Mouse (Mus musculus) CH12.LX (cell line): Measurements from ENCODE around the gene Grik1. TPM values are rescaled to one million over a fixed set of nuclear protein-coding genes. Genes with fewer than 3 reads are reported as not detected.

ENCODE experiments used
- DNase-seq: peaks from one replicate; pipeline ENCODE4 v3.0.0-alpha.2; 2013; ENCODE audit errors: extremely low read depth
- H3K27ac ChIP-seq: 2 replicates; pipeline ENCODE4 v1.5.1; 2012; ENCODE audit warnings: low read depth, mild to moderate bottlenecking, control low read depth, moderate library complexity; ENCODE audit not compliant: insufficient read depth
- H3K27me3 ChIP-seq: replicated peaks from 2 replicates; pipeline ENCODE3; 2012; ENCODE audit warnings: inconsistent platforms
- H3K36me3 ChIP-seq, 2 experiments: replicated peaks in 1 of 2; 2 replicates each; pipeline versions ENCODE3 to v1.6.1; 2012; ENCODE audit warnings: inconsistent platforms in 1 of 2, low read length in 1 of 2, mild to moderate bottlenecking in 1 of 2, mixed read lengths in 1 of 2, moderate library complexity in 1 of 2; ENCODE audit not compliant: control insufficient read depth in 1 of 2, insufficient read depth in 1 of 2
- H3K4me1 ChIP-seq, 2 experiments: 2 replicates each; pipeline ENCODE4 v1.6.1; 2012; ENCODE audit warnings: inconsistent platforms in 1 of 2, moderate library complexity in 1 of 2; ENCODE audit not compliant: insufficient read depth in 2 of 2, control insufficient read depth in 1 of 2
- H3K4me2 ChIP-seq: 2 replicates; pipeline ENCODE4 v1.6.1; 2012; ENCODE audit warnings: low read depth, mild to moderate bottlenecking, control low read depth; ENCODE audit not compliant: poor library complexity, insufficient read depth, severe bottlenecking
- H3K4me3 ChIP-seq, 3 experiments: fragments of 150-350 bp in 1 of 3; sonication (generic) in 1 of 3; replicated peaks in 1 of 3; 2 replicates each; pipeline versions ENCODE3 to v1.5.1; 2011 to 2012; ENCODE audit warnings: low read depth in 2 of 3, low read length in 2 of 3, mild to moderate bottlenecking in 2 of 3, moderate library complexity in 2 of 3, control low read depth in 1 of 3, improper control_type of control experiment in 1 of 3, inconsistent platforms in 1 of 3, mixed read lengths in 1 of 3; ENCODE audit not compliant: poor library complexity in 1 of 3
- H3K79me2 ChIP-seq: replicated peaks from 2 replicates; pipeline ENCODE4 v1.6.1; 2012; ENCODE audit warnings: mild to moderate bottlenecking, moderate library complexity; ENCODE audit not compliant: control insufficient read depth, poor library complexity, insufficient read depth, severe bottlenecking; ENCODE audit errors: extremely low read depth
- H3K9ac ChIP-seq: 2 replicates; pipeline ENCODE4 v1.6.1; 2012; ENCODE audit warnings: low read depth, mild to moderate bottlenecking, control low read depth, moderate library complexity; ENCODE audit not compliant: insufficient read depth
- H3K9me3 ChIP-seq: replicated peaks from 2 replicates; pipeline ENCODE3; 2012; ENCODE audit warnings: low read length, inconsistent platforms, mixed read lengths
- BHLHE40 ChIP-seq: IDR thresholded peaks from 2 replicates; pipeline ENCODE4 v1.6.1; 2011; ENCODE audit warnings: mild to moderate bottlenecking, low read depth, low read length, improper control_type of control experiment
- CHD1 ChIP-seq: IDR thresholded peaks from 2 replicates; pipeline ENCODE4 v1.6.1; 2012; ENCODE audit warnings: low read depth, low read length, improper control_type of control experiment, inconsistent platforms
- CTCF ChIP-seq, 2 experiments: IDR thresholded peaks in 1 of 2; conservative IDR thresholded peaks in 1 of 2; 2 replicates each; pipeline ENCODE4 v1.5.1; 2011 to 2012; ENCODE audit warnings: low read depth in 2 of 2, low read length in 2 of 2, improper control_type of control experiment in 1 of 2, inconsistent platforms in 1 of 2, mild to moderate bottlenecking in 1 of 2, moderate library complexity in 1 of 2
- GABPA ChIP-seq: IDR thresholded peaks from 2 replicates; pipeline ENCODE4 v1.6.1; 2012; ENCODE audit warnings: low read depth, low read length, improper control_type of control experiment, inconsistent platforms; ENCODE audit not compliant: insufficient replicate concordance
- JUND ChIP-seq: conservative IDR thresholded peaks from 2 replicates; pipeline ENCODE4 v1.6.1; 2011; ENCODE audit warnings: low read depth, low read length, improper control_type of control experiment
- KAT2A ChIP-seq: IDR thresholded peaks from 2 replicates; pipeline ENCODE4 v1.6.1; 2012; ENCODE audit warnings: low read length, improper control_type of control experiment, inconsistent platforms; ENCODE audit not compliant: insufficient replicate concordance
- MAFK ChIP-seq: IDR thresholded peaks from 2 replicates; pipeline ENCODE4 v1.6.1; 2011; ENCODE audit warnings: low read length, improper control_type of control experiment; ENCODE audit not compliant: insufficient replicate concordance
- MEF2A ChIP-seq: IDR thresholded peaks from 2 replicates; pipeline ENCODE4 v1.6.1; 2014; ENCODE audit warnings: low read depth, mild to moderate bottlenecking, inconsistent platforms, low read length, improper control_type of control experiment, borderline replicate concordance
- MXI1 ChIP-seq: IDR thresholded peaks from 2 replicates; pipeline ENCODE4 v1.6.1; 2011; ENCODE audit warnings: mild to moderate bottlenecking, low read depth, low read length, improper control_type of control experiment
- NELFE ChIP-seq: IDR thresholded peaks from 2 replicates; pipeline ENCODE4 v1.6.1; 2011; ENCODE audit warnings: low read depth, low read length, improper control_type of control experiment
- NRF1 ChIP-seq: IDR thresholded peaks from 2 replicates; pipeline ENCODE4 v1.6.1; 2014; ENCODE audit warnings: low read depth, mild to moderate bottlenecking, inconsistent platforms, low read length, improper control_type of control experiment, moderate library complexity
- POLR2A ChIP-seq: IDR thresholded peaks from 2 replicates; pipeline ENCODE4 v1.6.1; 2011; ENCODE audit warnings: low read depth, mild to moderate bottlenecking, improper control_type of control experiment, low read length
- POLR2AphosphoS2 ChIP-seq: IDR thresholded peaks from 2 replicates; pipeline ENCODE4 v1.6.1; 2011; ENCODE audit warnings: low read depth, low read length, improper control_type of control experiment
- UBTF ChIP-seq: IDR thresholded peaks from 2 replicates; pipeline ENCODE4 v1.6.1; 2012; ENCODE audit warnings: low read depth, mild to moderate bottlenecking, inconsistent platforms, low read length, improper control_type of control experiment, moderate library complexity
- dilution Hi-C: fragments of 300-500 bp; cut with MboI; formaldehyde crosslinking; loops from 2 replicates; pipeline ENCODE4 v1.14.3; 2020; ENCODE audit warnings: low sequenced_read_pairs; ENCODE audit not compliant: extremely low pct_unique_long_range_greater_than_20kb, extremely low pct_ligation_motif_present
- in situ Hi-C: fragments of 300-500 bp; cut with MboI; formaldehyde crosslinking; loops from 3 replicates; pipeline ENCODE4 v1.14.3; 2019; ENCODE audit warnings: low sequenced_read_pairs, low pct_ligation_motif_present, low pct_unique_long_range_greater_than_20kb, mixed read lengths
- polyA plus RNA-seq: library from polyadenylated mRNA; unstranded; fragments of >175 nt; gene quantifications from 2 replicates; pipeline ENCODE4 v1.2.1, GENCODE M21; 2012; ENCODE audit warnings: low read depth; ENCODE audit not compliant: insufficient read length
- total RNA-seq, 2 experiments: library from RNA; depleted of rRNA; stranded (reverse); fragments of 300-350 nt in 1 of 2; fragments of >200 nt in 1 of 2; gene quantifications; 2 replicates each; pipeline ENCODE4 v1.2.3; 2012 to 2014

The Grik1 gene
- total and polyA plus RNA-seq, 3 experiments, result 0.08 to 0.13 TPM; not detected in 1

DNA sequence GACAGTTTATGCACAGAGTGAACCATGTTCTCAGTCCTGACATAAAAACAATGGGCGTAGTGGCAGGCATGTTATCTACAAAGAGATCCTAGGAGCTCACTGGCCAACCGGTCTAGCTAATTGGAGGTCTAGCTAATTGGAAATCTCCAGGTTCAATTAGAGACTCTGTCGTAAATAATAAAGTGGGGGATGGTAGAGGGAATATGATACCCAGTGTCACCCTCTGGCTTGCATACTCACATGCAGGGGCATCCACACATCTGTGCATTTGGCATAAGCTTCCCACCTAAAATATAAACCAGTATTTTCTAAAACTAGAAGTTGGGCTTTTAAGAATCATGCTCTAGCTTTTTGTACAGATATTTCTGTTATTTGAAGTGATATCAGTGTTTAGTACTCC lies 229.1 kb downstream of the Grik1 start:
- Histone ChIP-seq H3K4me1 (no peaks in the 10 kb centered on the region), H3K4me3 (no peak overlapping the region), H3K27ac (no peak overlapping the region), H3K36me3 (no peaks in the 10 kb centered on the region), H3K9ac (no peak overlapping the region), H3K4me2 (no peak overlapping the region), H3K27me3 (no peaks in the 10 kb centered on the region), H3K9me3 (no peaks in the 10 kb centered on the region), H3K79me2 (no peaks in the 10 kb centered on the region)
- TF ChIP-seq UBTF (no peak), NELFE (no peak), CTCF (conservative IDR thresholded peaks at IDR 0.05 in 1 of 2, IDR thresholded peaks at IDR 0.05 in 1 of 2; ENCODE audit: low read depth in 2 of 2, low read length in 2 of 2) (no peak), MAFK (no peak), JUND (no peak), POLR2A (no peak), MEF2A (no peak), GABPA (no peak)
- no peak for DNase-seq
- in situ Hi-C loops (no loop called here), dilution Hi-C loops (no loop called here)

DNA sequence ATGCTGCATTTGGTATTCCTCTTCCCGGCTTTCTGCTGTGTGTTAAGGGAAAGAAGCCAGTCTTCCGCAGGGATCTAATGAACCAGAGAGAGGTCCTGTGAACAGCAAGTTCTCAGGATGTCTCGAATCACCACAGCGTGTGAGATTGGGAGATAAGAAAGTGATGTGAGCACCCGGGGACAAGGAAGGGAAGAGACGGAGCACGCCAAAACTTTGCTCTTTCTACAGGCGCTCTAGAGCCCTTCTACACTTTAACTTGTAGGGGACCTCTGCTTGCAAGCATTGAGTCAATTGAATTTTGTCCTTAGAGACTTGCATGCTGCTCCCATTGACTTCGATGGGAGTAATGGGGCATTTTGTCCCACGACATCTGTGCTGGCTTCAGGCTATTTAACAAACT lies 241.9 kb downstream of the Grik1 start:
- in situ Hi-C loops, result no loop called here
- H3K4me3 ChIP-seq, result no peak overlapping the region
- no peaks in the 10 kb centered on the region for H3K4me1 ChIP-seq
- no peaks in the 10 kb centered on the region for H3K79me2 ChIP-seq
- no peaks in the 10 kb centered on the region for H3K9me3 ChIP-seq
- H3K27me3 ChIP-seq, result no peaks in the 10 kb centered on the region
- no peak for DNase-seq
- dilution Hi-C loops, result no loop called here
- H3K36me3 ChIP-seq, result no peaks in the 10 kb centered on the region
- no peak overlapping the region for H3K4me2 ChIP-seq
- H3K9ac ChIP-seq, result no peak overlapping the region
- no peak overlapping the region for H3K27ac ChIP-seq
- no peak for TF ChIP-seq KAT2A
- no peak for TF ChIP-seq BHLHE40
- no peak for TF ChIP-seq POLR2AphosphoS2
- TF ChIP-seq, all 38 proteins: peak for 0

DNA sequence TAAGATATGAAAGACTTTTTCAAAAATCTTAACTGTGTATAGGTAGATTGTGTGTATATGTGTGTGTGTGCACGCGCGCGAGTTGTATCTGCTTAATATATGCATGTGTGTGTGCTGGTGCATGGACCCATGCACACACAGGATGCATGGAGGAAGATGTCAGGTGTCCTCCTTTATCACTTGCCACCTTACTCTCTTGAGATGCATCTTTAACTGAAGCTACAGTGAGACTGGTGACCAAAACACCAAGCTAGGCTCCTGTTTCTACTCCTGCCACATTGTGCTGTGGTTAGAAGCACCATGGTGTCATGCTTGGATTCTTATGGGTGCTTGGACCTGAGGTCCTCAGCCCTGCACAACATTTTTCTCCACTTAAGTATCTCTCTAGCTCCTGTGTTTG lies 245.7 kb downstream of the Grik1 start:
- TF ChIP-seq NRF1 (no peak), MEF2A (no peak), GABPA (no peak), MXI1 (no peak), POLR2A (no peak), CHD1 (no peak)
- TF ChIP-seq, all 38 proteins: peak for 0
- Histone ChIP-seq H3K79me2 (no peaks in the 10 kb centered on the region), H3K4me2 (no peak overlapping the region), H3K9ac (no peak overlapping the region), H3K27ac (no peak overlapping the region), H3K4me3 (no peak overlapping the region), H3K4me1 (no peaks in the 10 kb centered on the region), H3K9me3 (no peaks in the 10 kb centered on the region), H3K36me3 (no peaks in the 10 kb centered on the region), H3K27me3 (no peaks in the 10 kb centered on the region)
- DNase-seq, result no peak
- in situ Hi-C loops (no loop called here), dilution Hi-C loops (no loop called here)
